24 mouse cellular contexts compared by ENCODE assay signal in genomic region chr7:94645337-94645736, GRCm38 (mm10).
DNase-seq lines count a peak whose midpoint lies in the region; ATAC-seq and TF ChIP-seq lines count a peak whose summit lies in the region.
"Had no signal": no experiment of that assay in that cellular context is flagged by ENCODE, and none has a peak within 500 bp of the region (broad histone marks: within the 10 kb centered on the region; RNA-seq: fewer than 3 reads in every experiment).

No protein-coding gene starts in this region.

- peaks cover 22% of the 10 kb centered on the region for H3K4me1 ChIP-seq in forebrain, embryonic 10.5 days
- H3K4me1 ChIP-seq in forebrain, embryonic 16.5 days (replicated peaks; ENCODE audit: control insufficient read depth, insufficient read depth, low read length) = no peaks in the 10 kb centered on the region
- peaks cover 14% of the 10 kb centered on the region; the same call in 1 of the 2 replicates for H3K4me1 ChIP-seq in forebrain, embryonic 12.5 days
- no peaks in the 10 kb centered on the region for H3K4me1 ChIP-seq in forebrain, postnatal 0 days (ENCODE audit: insufficient read depth)
- peaks cover 2% of the 10 kb centered on the region in 2 experiments; a peak in 1 of 4 replicates for H3K4me1 ChIP-seq in ES-E14 (ENCODE audit: control insufficient read depth in 2 of 2, insufficient read depth in 2 of 2, low read length in 2 of 2, poor library complexity in 1 of 2)
- peaks cover 18% of the 10 kb centered on the region for H3K4me1 ChIP-seq in forebrain, embryonic 13.5 days
- H3K4me1 ChIP-seq in hindbrain, embryonic 12.5 days = no peaks in the 10 kb centered on the region
- H3K4me1 ChIP-seq: embryonic facial prominence, embryonic 13.5 days; embryonic facial prominence, embryonic 15.5 days had no signal

- in situ Hi-C loops in ES-E14 (cut with MboI; ENCODE audit: low sequenced_read_pairs in 2 of 2, unreplicated experiment in 2 of 2) = no loop called here

- DNase-seq in forebrain, embryonic 10.5 days (ENCODE audit: extremely low spot score, low spot score) = no peak
- DNase-seq in forebrain, postnatal 0 days = no peak
- peak; percentile 4 for DNase-seq in ES-E14 (ENCODE audit: low read depth, low spot score)
- DNase-seq in adrenal gland, postnatal 4 days (ENCODE audit: low spot score in 2 of 2) = no peak
- DNase-seq: adrenal gland, adult 2 months; adrenal gland, postnatal 10 days; adrenal gland, postnatal 25 days; B cell, adult 2 months; cerebellum, adult 11 months; cerebellum, adult 18-20 months; cerebellum, adult 8-10 months; cerebellum, adult 9-11 months; cerebellum, postnatal 14 days; cerebellum, postnatal 36 days; embryo, embryonic 11 days had no signal

- ATAC-seq in forebrain, embryonic 16.5 days = no peak
- peak; percentile 66; the same call in 1 of the 2 replicates for ATAC-seq in forebrain, embryonic 12.5 days (ENCODE audit: low FRiP score)
- ATAC-seq in forebrain, postnatal 0 days = no peak
- peak; percentile 67; the same call in 1 of the 2 replicates for ATAC-seq in forebrain, embryonic 13.5 days
- no peak for ATAC-seq in hindbrain, embryonic 12.5 days (ENCODE audit: low FRiP score)
- ATAC-seq: CD4-positive, CD25-positive, alpha-beta regulatory T cell, adult 4 months had no signal

- no peak for TF ChIP-seq CTCF in forebrain, postnatal 0 days (IDR thresholded peaks at IDR 0.05; ENCODE audit: low read depth)

- H3K27me3 ChIP-seq in forebrain, embryonic 10.5 days (ENCODE audit: poor library complexity, severe bottlenecking) = no peaks in the 10 kb centered on the region
- H3K27me3 ChIP-seq in forebrain, embryonic 16.5 days (replicated peaks; ENCODE audit: control insufficient read depth, insufficient read depth, low read length) = no peaks in the 10 kb centered on the region
- no peaks in the 10 kb centered on the region for H3K27me3 ChIP-seq in forebrain, embryonic 12.5 days
- no peaks in the 10 kb centered on the region for H3K27me3 ChIP-seq in forebrain, postnatal 0 days (ENCODE audit: insufficient read depth, low read length)
- no peaks in the 10 kb centered on the region for H3K27me3 ChIP-seq in forebrain, embryonic 13.5 days
- H3K27me3 ChIP-seq in hindbrain, embryonic 12.5 days = no peaks in the 10 kb centered on the region
- H3K27me3 ChIP-seq: CH12.LX; embryonic facial prominence, embryonic 13.5 days; embryonic facial prominence, embryonic 15.5 days had no signal

- H3K4me3 ChIP-seq in forebrain, embryonic 10.5 days = no peak overlapping the region
- H3K4me3 ChIP-seq in forebrain, embryonic 16.5 days (replicated peaks; ENCODE audit: low read length) = no peak overlapping the region
- no peak overlapping the region for H3K4me3 ChIP-seq in forebrain, embryonic 12.5 days (replicated peaks)
- no peak overlapping the region for H3K4me3 ChIP-seq in forebrain, postnatal 0 days (ENCODE audit: low read depth, low read length)
- H3K4me3 ChIP-seq in ES-E14 (ENCODE audit: insufficient read depth in 1 of 2, low read depth in 1 of 2, low read length in 2 of 2, poor library complexity in 1 of 2, severe bottlenecking in 1 of 2) = no peak overlapping the region
- no peak overlapping the region for H3K4me3 ChIP-seq in forebrain, embryonic 13.5 days
- no peak overlapping the region for H3K4me3 ChIP-seq in hindbrain, embryonic 12.5 days
- H3K4me3 ChIP-seq: embryonic facial prominence, embryonic 13.5 days; embryonic facial prominence, embryonic 15.5 days; erythroblast, embryonic 14.5 days had no signal

- H3K9ac ChIP-seq in forebrain, embryonic 16.5 days (replicated peaks; ENCODE audit: low read depth, low read length) = no peak overlapping the region
- H3K9ac ChIP-seq in forebrain, embryonic 12.5 days = no peak overlapping the region
- H3K9ac ChIP-seq in forebrain, postnatal 0 days = no peak overlapping the region
- no peak overlapping the region for H3K9ac ChIP-seq in ES-E14 (ENCODE audit: insufficient read depth, low read depth, low read length, poor library complexity, severe bottlenecking)
- no peak overlapping the region for H3K9ac ChIP-seq in forebrain, embryonic 13.5 days
- no peak overlapping the region for H3K9ac ChIP-seq in hindbrain, embryonic 12.5 days
- H3K9ac ChIP-seq: embryonic facial prominence, embryonic 13.5 days; embryonic facial prominence, embryonic 15.5 days had no signal

- peak overlapping the region; percentile 78 for H3K27ac ChIP-seq in forebrain, embryonic 10.5 days
- no peak overlapping the region for H3K27ac ChIP-seq in forebrain, embryonic 16.5 days (ENCODE audit: low read length)
- peak overlapping the region; percentile 76 for H3K27ac ChIP-seq in forebrain, embryonic 12.5 days
- no peak overlapping the region for H3K27ac ChIP-seq in forebrain, postnatal 0 days (ENCODE audit: low read depth, low read length)
- no peak overlapping the region for H3K27ac ChIP-seq in ES-E14 (ENCODE audit: insufficient read depth, low read depth, low read length, poor library complexity, severe bottlenecking)
- peak overlapping the region; percentile 72 for H3K27ac ChIP-seq in forebrain, embryonic 13.5 days
- no peak overlapping the region for H3K27ac ChIP-seq in hindbrain, embryonic 12.5 days
- H3K27ac ChIP-seq: embryonic facial prominence, embryonic 13.5 days; embryonic facial prominence, embryonic 15.5 days had no signal

- H3K36me3 ChIP-seq in forebrain, embryonic 10.5 days (replicated peaks) = no peaks in the 10 kb centered on the region
- no peaks in the 10 kb centered on the region for H3K36me3 ChIP-seq in forebrain, embryonic 16.5 days (ENCODE audit: control insufficient read depth, insufficient read depth)
- H3K36me3 ChIP-seq in forebrain, embryonic 12.5 days (replicated peaks) = no peaks in the 10 kb centered on the region
- H3K36me3 ChIP-seq in forebrain, postnatal 0 days (ENCODE audit: insufficient read depth) = no peaks in the 10 kb centered on the region
- no peaks in the 10 kb centered on the region for H3K36me3 ChIP-seq in ES-E14 (ENCODE audit: control insufficient read depth, insufficient read depth, low read length, poor library complexity, severe bottlenecking)
- H3K36me3 ChIP-seq in forebrain, embryonic 13.5 days (ENCODE audit: poor library complexity, severe bottlenecking) = no peaks in the 10 kb centered on the region
- no peaks in the 10 kb centered on the region for H3K36me3 ChIP-seq in hindbrain, embryonic 12.5 days
- H3K36me3 ChIP-seq: embryonic facial prominence, embryonic 13.5 days; embryonic facial prominence, embryonic 15.5 days had no signal

- H3K4me2 ChIP-seq in forebrain, embryonic 16.5 days (ENCODE audit: low read length) = no peak overlapping the region
- H3K4me2 ChIP-seq in forebrain, embryonic 12.5 days = no peak overlapping the region
- no peak overlapping the region for H3K4me2 ChIP-seq in forebrain, postnatal 0 days (ENCODE audit: low read depth)
- H3K4me2 ChIP-seq in forebrain, embryonic 13.5 days = no peak overlapping the region
- no peak overlapping the region for H3K4me2 ChIP-seq in hindbrain, embryonic 12.5 days (replicated peaks)
- H3K4me2 ChIP-seq: embryonic facial prominence, embryonic 13.5 days; embryonic facial prominence, embryonic 15.5 days had no signal

- WGBS in forebrain, embryonic 10.5 days = 37% methylated on average over 4 of the region's 4 CpGs
- 16% methylated on average over 4 of the region's 4 CpGs for WGBS in forebrain, embryonic 16.5 days
- 27% methylated on average over 4 of the region's 4 CpGs for WGBS in forebrain, embryonic 12.5 days
- 24% methylated on average over 4 of the region's 4 CpGs for WGBS in forebrain, postnatal 0 days
- 13% methylated on average over 4 of the region's 4 CpGs for WGBS in forebrain, embryonic 13.5 days
- 65% methylated on average over 4 of the region's 4 CpGs for WGBS in hindbrain, embryonic 12.5 days

- no peaks in the 10 kb centered on the region for H3K9me3 ChIP-seq in forebrain, embryonic 10.5 days
- H3K9me3 ChIP-seq in forebrain, embryonic 16.5 days (ENCODE audit: control insufficient read depth, low read length) = no peaks in the 10 kb centered on the region
- no peaks in the 10 kb centered on the region for H3K9me3 ChIP-seq in forebrain, embryonic 12.5 days
- no peaks in the 10 kb centered on the region for H3K9me3 ChIP-seq in forebrain, postnatal 0 days (ENCODE audit: low read length)
- H3K9me3 ChIP-seq in ES-E14 (ENCODE audit: control insufficient read depth, insufficient read depth, low read depth, low read length) = no peaks in the 10 kb centered on the region
- H3K9me3 ChIP-seq in forebrain, embryonic 13.5 days (replicated peaks) = no peaks in the 10 kb centered on the region
- H3K9me3 ChIP-seq in hindbrain, embryonic 12.5 days (replicated peaks) = no peaks in the 10 kb centered on the region
- H3K9me3 ChIP-seq: embryonic facial prominence, embryonic 13.5 days; embryonic facial prominence, embryonic 15.5 days had no signal

TF ChIP-seq in ES-E14, 5 proteins besides CTCF, POLR2A, EP300 and RAD21:
- TF ChIP-seq MAFK (IDR thresholded peaks at IDR 0.05; ENCODE audit: insufficient read depth, low read depth, low read length) (no peak), CHD2 (IDR thresholded peaks at IDR 0.05; ENCODE audit: low read depth, low read length) (no peak), ZNF384 (IDR thresholded peaks at IDR 0.05; ENCODE audit: low read depth, low read length) (no peak), HCFC1 (IDR thresholded peaks at IDR 0.05; ENCODE audit: borderline replicate concordance, insufficient read depth, low read length) (no peak), ZC3H11A (IDR thresholded peaks at IDR 0.05; ENCODE audit: borderline replicate concordance, low read depth, low read length) (no peak)

Comparison
In these comparisons a context has a peak if more than half of its experiments do, and no peak if none do; other contexts are left out.
1. H3K27ac ChIP-seq: peak in forebrain, embryonic 10.5 days (single experiment), forebrain, embryonic 12.5 days (single experiment) and forebrain, embryonic 13.5 days (single experiment); none in forebrain, embryonic 16.5 days (single experiment), forebrain, postnatal 0 days (single experiment), ES-E14 (single experiment) and hindbrain, embryonic 12.5 days (single experiment).
2. ATAC-seq: peak in forebrain, embryonic 12.5 days (single experiment) and forebrain, embryonic 13.5 days (single experiment); none in forebrain, embryonic 16.5 days (single experiment), forebrain, postnatal 0 days (single experiment) and hindbrain, embryonic 12.5 days (single experiment).